Mouse (Mus musculus) testis, adult 2 months (tissue): ENCODE measurements around the gene Cmip. TPM values are rescaled to one million over a fixed set of nuclear protein-coding genes. Genes with fewer than 3 reads are reported as not detected.

ENCODE experiments used
- H3K27ac ChIP-seq: fragments of 200-500 bp; 2 replicates; pipeline ENCODE4 v1.5.1; 2012; ENCODE audit warnings: low read depth, low read length; ENCODE audit not compliant: control insufficient read depth, insufficient read depth
- H3K27me3 ChIP-seq: fragments of 200-500 bp; 2 replicates; pipeline ENCODE4 v1.6.1; 2012; ENCODE audit warnings: mild to moderate bottlenecking, low read length, moderate library complexity; ENCODE audit not compliant: control insufficient read depth, insufficient read depth
- H3K36me3 ChIP-seq: fragments of 200-500 bp; 2 replicates; pipeline ENCODE4 v1.6.1; 2012; ENCODE audit warnings: mild to moderate bottlenecking, low read length; ENCODE audit not compliant: control insufficient read depth, insufficient read depth
- H3K4me1 ChIP-seq: fragments of 200-500 bp; 2 replicates; pipeline ENCODE4 v1.6.1; 2012; ENCODE audit warnings: low read length; ENCODE audit not compliant: control insufficient read depth, insufficient read depth
- H3K4me3 ChIP-seq: fragments of 200-500 bp; 2 replicates; pipeline ENCODE4 v1.5.1; 2012; ENCODE audit warnings: low read depth, mild to moderate bottlenecking, low read length, moderate library complexity, mixed read lengths; ENCODE audit not compliant: control insufficient read depth
- CTCF ChIP-seq: fragments of 200-500 bp; IDR thresholded peaks from 2 replicates; pipeline ENCODE4 v1.5.1; 2012; ENCODE audit warnings: low read depth, mild to moderate bottlenecking, inconsistent platforms, low read length, moderate library complexity; ENCODE audit not compliant: control insufficient read depth, insufficient read depth, insufficient replicate concordance
- POLR2A ChIP-seq: fragments of 200-500 bp; IDR thresholded peaks from 2 replicates; pipeline ENCODE4 v1.6.1; 2012; ENCODE audit warnings: low read depth, mild to moderate bottlenecking, inconsistent platforms, low read length, moderate library complexity; ENCODE audit not compliant: control insufficient read depth
- polyA plus RNA-seq: library from polyadenylated mRNA; depleted of rRNA; stranded (reverse); fragments of >200 nt; gene quantifications from 2 replicates; pipeline ENCODE4 v1.2.3, GENCODE M21; 2012

Gene Cmip
- polyA plus RNA-seq, 1 experiment: 10.5 TPM

DNA sequence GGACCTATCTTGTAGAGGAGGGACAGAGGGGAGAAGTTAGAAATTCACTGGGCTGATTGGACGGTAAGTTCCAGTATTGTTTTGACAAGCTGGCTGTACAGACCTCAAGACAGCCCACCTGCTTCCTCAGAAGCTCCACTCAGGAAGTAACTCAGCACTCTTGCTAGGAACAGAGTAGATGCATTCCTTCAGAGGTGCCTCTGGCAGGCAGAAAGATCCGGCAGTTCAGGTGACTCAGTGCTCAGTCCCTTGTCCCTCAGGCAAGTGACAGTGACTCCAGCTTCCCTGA is 105.5 kb downstream of the Cmip start:
- no peak overlapping the region for H3K4me3 ChIP-seq
- no peaks in the 10 kb centered on the region for H3K36me3 ChIP-seq
- H3K27ac ChIP-seq: no peak overlapping the region
- H3K27me3 ChIP-seq: no peaks in the 10 kb centered on the region
- no peaks in the 10 kb centered on the region; the same call in 1 of the 2 replicates for H3K4me1 ChIP-seq
- TF ChIP-seq CTCF (no peak), POLR2A (no peak)

DNA sequence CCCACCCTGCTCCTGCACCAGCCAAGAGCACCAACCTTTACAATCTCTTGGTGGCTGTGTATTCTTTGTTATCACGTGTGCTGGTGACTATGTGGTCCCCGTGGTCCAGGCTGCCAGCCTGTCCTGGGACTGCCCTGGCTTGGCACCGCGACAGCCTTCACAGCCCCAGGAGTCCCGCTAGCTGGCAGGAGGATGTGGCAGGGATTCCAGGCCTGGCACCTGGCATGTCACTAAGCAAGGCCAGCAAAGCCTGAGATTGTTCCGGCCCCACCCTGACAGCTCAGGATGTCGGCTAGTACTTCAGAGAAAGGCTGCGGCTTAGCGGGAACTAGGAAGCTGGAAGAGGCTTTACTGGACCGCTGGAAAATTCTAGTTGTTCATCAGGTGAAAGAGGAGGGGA is 106.4 kb downstream of the Cmip start:
- no peaks in the 10 kb centered on the region; the same call in 1 of the 2 replicates for H3K4me1 ChIP-seq
- no peak overlapping the region for H3K4me3 ChIP-seq
- TF ChIP-seq CTCF (no peak), POLR2A (no peak)
- no peaks in the 10 kb centered on the region for H3K36me3 ChIP-seq
- H3K27ac ChIP-seq: no peak overlapping the region
- H3K27me3 ChIP-seq: no peaks in the 10 kb centered on the region

DNA sequence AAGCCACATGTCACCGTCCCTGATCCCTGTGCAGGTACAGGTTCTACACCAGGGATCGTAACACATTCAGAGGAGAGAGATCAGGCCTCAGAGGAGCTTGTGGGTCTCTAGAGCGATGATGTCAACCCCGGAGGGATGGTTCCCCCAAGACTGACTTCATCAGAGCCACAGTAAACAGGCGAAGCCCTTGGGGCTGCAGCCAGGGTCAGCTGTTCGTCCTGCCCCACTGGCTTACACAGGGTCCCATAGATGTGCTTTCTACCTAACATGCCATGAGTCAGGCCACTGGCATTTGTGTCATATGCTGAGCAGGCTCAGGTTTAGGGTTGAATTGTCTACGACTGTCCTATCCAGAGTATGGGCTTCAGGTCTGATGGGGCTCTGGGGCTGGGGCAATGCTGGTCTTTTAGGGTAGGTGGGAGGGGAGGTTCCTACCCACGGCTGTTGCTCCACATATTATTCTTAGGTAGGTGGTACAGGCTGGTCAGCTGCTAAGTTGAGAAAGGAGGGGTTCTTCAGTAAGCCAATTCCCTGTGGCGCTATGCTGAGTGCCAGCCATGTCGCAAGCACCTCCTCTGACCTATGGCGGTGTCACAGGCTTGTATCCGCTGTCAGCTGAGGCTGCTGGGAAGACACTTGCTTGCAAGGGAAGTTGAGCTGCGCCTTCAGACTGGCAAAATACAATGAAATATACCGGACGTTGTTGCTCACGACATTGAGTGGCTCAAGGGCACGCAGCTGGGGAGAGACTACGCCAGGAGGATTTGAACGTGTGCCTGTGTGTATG is 107.7 kb downstream of the Cmip start:
- Histone ChIP-seq H3K4me1 (peaks cover 5% of the 10 kb centered on the region), H3K4me3 (no peak overlapping the region), H3K36me3 (no peaks in the 10 kb centered on the region), H3K27me3 (no peaks in the 10 kb centered on the region), H3K27ac (no peak overlapping the region)
- TF ChIP-seq CTCF (no peak), POLR2A (no peak)

DNA sequence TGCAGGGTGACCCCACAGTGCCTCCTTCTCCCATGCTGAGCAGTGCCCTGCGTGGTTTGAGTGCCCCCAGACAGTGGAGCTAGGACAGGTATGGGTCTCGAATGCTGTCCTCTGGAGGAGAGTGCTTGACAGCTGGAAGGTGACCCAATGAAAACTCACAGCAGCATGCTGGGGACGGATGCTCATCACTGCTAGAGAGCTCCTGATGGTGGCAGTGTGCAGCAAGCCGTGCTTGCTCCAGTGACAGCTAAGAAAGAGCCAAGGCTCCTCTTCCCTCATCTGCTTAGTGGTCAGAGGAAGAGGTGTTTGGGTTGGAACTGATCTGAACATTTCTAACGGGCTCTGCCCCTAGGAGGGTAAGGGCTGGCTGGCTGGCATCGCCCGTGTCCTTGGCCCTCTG is 109.6 kb downstream of the Cmip start:
- no peak overlapping the region for H3K27ac ChIP-seq
- no peaks in the 10 kb centered on the region for H3K27me3 ChIP-seq
- H3K4me3 ChIP-seq: no peak overlapping the region
- H3K36me3 ChIP-seq: no peaks in the 10 kb centered on the region
- H3K4me1 ChIP-seq: peaks cover 5% of the 10 kb centered on the region
- TF ChIP-seq CTCF (peak; percentile 44; the same call in 1 of the 2 replicates), POLR2A (no peak)

DNA sequence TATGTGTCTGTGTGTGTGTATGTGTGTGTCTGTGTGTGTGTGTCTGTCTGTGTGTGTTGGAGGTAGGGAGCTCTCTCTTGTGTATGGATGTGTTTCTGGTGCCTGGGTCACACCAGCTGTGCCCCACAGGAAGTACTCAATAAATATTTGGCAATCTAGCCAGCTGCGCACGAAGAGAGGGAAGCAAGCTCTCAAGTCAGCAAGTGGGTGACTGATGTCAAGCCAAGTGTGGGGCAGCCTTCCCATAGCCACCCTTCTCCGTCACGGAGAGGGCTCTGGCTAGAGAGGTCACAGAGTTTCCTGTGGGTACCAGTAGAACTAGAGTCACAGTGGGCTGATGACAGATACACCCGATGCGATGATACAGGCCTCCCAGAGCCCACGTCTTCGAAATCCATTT is 110.6 kb downstream of the Cmip start:
- no peaks in the 10 kb centered on the region for H3K27me3 ChIP-seq
- H3K4me1 ChIP-seq: peaks cover 7% of the 10 kb centered on the region
- TF ChIP-seq POLR2A: no peak
- TF ChIP-seq CTCF: no peak
- no peak overlapping the region for H3K27ac ChIP-seq
- no peaks in the 10 kb centered on the region for H3K36me3 ChIP-seq
- no peak overlapping the region for H3K4me3 ChIP-seq

DNA sequence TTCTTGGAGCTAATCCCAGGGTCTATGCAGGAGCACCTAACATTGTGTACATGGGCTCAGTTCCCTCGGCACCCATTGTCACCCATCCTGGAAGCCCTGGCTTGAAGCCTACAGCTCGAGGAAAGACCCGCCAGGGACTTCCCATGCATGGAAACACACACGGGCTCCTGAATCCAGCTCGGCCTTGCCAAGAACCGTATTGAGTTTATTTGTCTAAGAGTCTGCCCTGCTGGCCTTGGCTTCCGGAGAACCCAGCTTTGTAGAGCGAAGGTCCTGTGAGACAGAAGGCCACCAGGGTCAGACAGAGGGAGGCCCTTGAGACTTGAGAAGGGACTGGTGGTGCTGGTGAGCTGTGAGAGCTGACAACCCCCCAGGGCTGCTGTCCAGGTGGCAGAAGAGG is 111.9 kb downstream of the Cmip start:
- Histone ChIP-seq H3K27me3 (no peaks in the 10 kb centered on the region), H3K27ac (no peak overlapping the region), H3K36me3 (no peaks in the 10 kb centered on the region), H3K4me1 (peaks cover 7% of the 10 kb centered on the region), H3K4me3 (no peak overlapping the region)
- TF ChIP-seq CTCF: no peak
- TF ChIP-seq POLR2A: no peak

DNA sequence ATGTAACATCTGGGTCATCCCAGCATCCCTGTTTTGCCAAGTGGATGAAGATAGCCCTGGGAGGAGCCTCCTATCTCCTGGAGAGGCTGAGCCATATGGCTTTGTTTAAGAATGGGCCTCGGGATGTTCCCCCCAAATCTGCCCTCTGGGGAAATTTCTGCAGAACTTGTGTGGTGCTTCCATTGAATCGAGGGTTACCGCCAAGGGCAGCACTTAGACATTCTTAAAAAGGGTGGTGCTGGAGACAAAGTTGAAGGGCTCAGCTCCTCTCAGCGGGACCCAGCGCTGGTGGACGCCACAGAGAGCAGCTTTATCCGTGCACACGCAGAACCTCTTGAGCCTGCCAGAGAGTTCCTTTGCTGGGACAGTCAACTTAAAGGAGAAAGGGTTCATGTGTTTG is 113.1 kb downstream of the Cmip start:
- no peak for TF ChIP-seq POLR2A
- no peak for TF ChIP-seq CTCF
- Histone ChIP-seq H3K4me3 (no peak overlapping the region), H3K4me1 (peaks cover 7% of the 10 kb centered on the region), H3K27ac (no peak overlapping the region), H3K27me3 (no peaks in the 10 kb centered on the region), H3K36me3 (no peaks in the 10 kb centered on the region)

DNA sequence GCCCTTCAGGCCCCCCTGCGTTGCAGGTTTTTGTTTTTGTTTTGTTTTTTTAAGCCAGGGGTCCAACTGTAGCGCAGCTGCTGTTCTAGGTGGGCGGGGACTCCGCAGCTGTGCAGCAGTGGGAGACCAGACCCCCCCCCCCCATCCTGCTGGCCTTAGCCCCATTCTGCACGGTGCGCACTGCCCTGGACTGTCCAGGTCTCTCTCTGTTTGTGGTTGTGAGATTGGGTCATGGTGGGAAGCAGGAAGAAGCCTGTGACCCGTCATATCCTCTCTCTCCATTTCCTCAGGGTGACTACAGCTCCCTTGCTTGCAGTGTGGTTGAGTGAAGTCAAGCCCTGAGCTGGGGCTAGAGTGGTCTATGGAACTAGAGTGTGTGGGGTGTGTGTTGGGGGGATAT is 114.3 kb downstream of the Cmip start:
- Histone ChIP-seq H3K27ac (no peak overlapping the region), H3K36me3 (no peaks in the 10 kb centered on the region), H3K4me3 (no peak overlapping the region), H3K27me3 (no peaks in the 10 kb centered on the region), H3K4me1 (peaks cover 7% of the 10 kb centered on the region)
- TF ChIP-seq POLR2A: no peak
